Mouse (Mus musculus) cerebellum, adult 2 months (tissue): ENCODE measurements around the gene I0C0044D17Rik.

ENCODE experiments used
- CTCF ChIP-seq: fragments of 200-500 bp; IDR thresholded peaks from 2 replicates; pipeline ENCODE4 v1.5.1; 2011; ENCODE audit warnings: low read depth, mild to moderate bottlenecking, control low read depth, low read length, moderate library complexity, borderline replicate concordance; ENCODE audit not compliant: insufficient read depth
- POLR2A ChIP-seq: fragments of 200-500 bp; IDR thresholded peaks from 2 replicates; pipeline ENCODE4 v1.6.1; 2011; ENCODE audit warnings: low read length, control low read depth, borderline replicate concordance; ENCODE audit not compliant: insufficient read depth

GRCm38 (mm10) chr4:98838913-98839312 lies 15.3 kb upstream of the I0C0044D17Rik start:
- TF ChIP-seq POLR2A (no peak), CTCF (no peak)
